Mouse (Mus musculus): ENCODE results near the gene Kncn.

GRCm38 (mm10) chr4:115937061-115937976, 53.1 kb downstream of the Kncn start:
- no peak for TF ChIP-seq POLR2A (IDR thresholded peaks at IDR 0.05; ENCODE audit: control insufficient read depth, extremely low read depth, insufficient read depth, low read length, poor library complexity)
- no peak for TF ChIP-seq CTCF (IDR thresholded peaks at IDR 0.05; ENCODE audit: borderline replicate concordance, control insufficient read depth, extremely low read depth, insufficient read depth, low read length, poor library complexity)
